Comparison of ENCODE assay signal across 11 mouse cellular contexts in genomic region chr3:40282926-40283325, GRCm38 (mm10).
A peak's percentile ranks its signal among the peaks of the same experiment; 100 is the strongest.
DNase-seq lines count a peak whose midpoint lies in the region; ATAC-seq lines count a peak whose summit lies in the region.
"Had no signal": no experiment of that assay in that cellular context is flagged by ENCODE, and none has a peak within 500 bp of the region (broad histone marks: within the 10 kb centered on the region; RNA-seq: fewer than 3 reads in every experiment).

No protein-coding gene starts in this region.

- no peaks in the 10 kb centered on the region for H3K9me3 ChIP-seq in liver, embryonic 11.5 days (ENCODE audit: control insufficient read depth, low read length)
- H3K9me3 ChIP-seq: heart, embryonic 12.5 days; midbrain, embryonic 12.5 days had no signal

- no peaks in the 10 kb centered on the region for H3K27me3 ChIP-seq in liver, embryonic 11.5 days (replicated peaks; ENCODE audit: control insufficient read depth, insufficient read depth, low read length)
- H3K27me3 ChIP-seq: heart, embryonic 12.5 days; midbrain, embryonic 12.5 days had no signal

- H3K36me3 ChIP-seq in liver, embryonic 11.5 days (ENCODE audit: control insufficient read depth, insufficient read depth, low read length): no peaks in the 10 kb centered on the region
- H3K36me3 ChIP-seq: heart, embryonic 12.5 days; midbrain, embryonic 12.5 days had no signal

- ATAC-seq in liver, embryonic 11.5 days (replicated peaks; ENCODE audit: low FRiP score): no peak
- ATAC-seq in CD4-positive, CD25-positive, alpha-beta regulatory T cell, adult 4 months: no peak

- 83% methylated on average over 1 of the region's 1 CpGs for WGBS in liver, embryonic 11.5 days

- no peak overlapping the region for H3K4me3 ChIP-seq in liver, embryonic 11.5 days (ENCODE audit: low read depth, low read length)
- H3K4me3 ChIP-seq: heart, embryonic 12.5 days; midbrain, embryonic 12.5 days had no signal

- no peak overlapping the region for H3K27ac ChIP-seq in liver, embryonic 11.5 days (ENCODE audit: low read depth, low read length)
- H3K27ac ChIP-seq: midbrain, embryonic 12.5 days had no signal

- no peak overlapping the region for H3K9ac ChIP-seq in liver, embryonic 11.5 days (ENCODE audit: low read depth, low read length)
- H3K9ac ChIP-seq: heart, embryonic 12.5 days; midbrain, embryonic 12.5 days had no signal

- H3K4me1 ChIP-seq in liver, embryonic 11.5 days (replicated peaks; ENCODE audit: control insufficient read depth, insufficient read depth, low read length): no peaks in the 10 kb centered on the region
- H3K4me1 ChIP-seq: heart, embryonic 12.5 days; midbrain, embryonic 12.5 days had no signal

- no peak overlapping the region for H3K4me2 ChIP-seq in liver, embryonic 11.5 days
- H3K4me2 ChIP-seq: heart, embryonic 12.5 days; midbrain, embryonic 12.5 days had no signal

- DNase-seq in kidney, postnatal 4 days: peak; percentile 34 to 36
- no peak for DNase-seq in kidney, adult 11 months
- peak; percentile 39 to 65 for DNase-seq in cerebellum, postnatal 14 days
- peak; percentile 77 to 91 for DNase-seq in layer of hippocampus, postnatal 14 days (ENCODE audit: low spot score in 2 of 2)
- peak; percentile 69 for DNase-seq in right cerebral cortex, postnatal 25 days
- DNase-seq in liver, embryonic 11.5 days (ENCODE audit: low spot score): no peak
- no peak for DNase-seq in kidney, postnatal 25 days
- DNase-seq: liver had no signal

Comparison
In these comparisons a context has a peak if more than half of its experiments do, and no peak if none do; other contexts are left out.
1. DNase-seq: peak in kidney, postnatal 4 days (2 of 2), cerebellum, postnatal 14 days (2 of 2), layer of hippocampus, postnatal 14 days (2 of 2) and right cerebral cortex, postnatal 25 days (single experiment); none in kidney, adult 11 months (single experiment), liver, embryonic 11.5 days (single experiment) and kidney, postnatal 25 days (0 of 2).